Mouse (Mus musculus) bone marrow, adult 2 months (tissue): ENCODE measurements around the gene Bves. TPM values are rescaled to one million over a fixed set of nuclear protein-coding genes. Genes with fewer than 3 reads are reported as not detected.
"Not testable (repeated sequence)": the region's sequence is repeated elsewhere in the genome, so short reads cannot be mapped to it uniquely, and the experiment has no call there.

Source experiments
- H3K27ac ChIP-seq: fragments of 200-500 bp; 2 replicates; pipeline ENCODE4 v1.5.1; 2012; ENCODE audit warnings: low read depth, mild to moderate bottlenecking, control low read depth, inconsistent platforms, low read length; ENCODE audit not compliant: control insufficient read depth, poor library complexity, insufficient read depth
- H3K4me1 ChIP-seq: fragments of 200-500 bp; 2 replicates; pipeline ENCODE4 v1.6.1; 2011; ENCODE audit warnings: low read length; ENCODE audit not compliant: control insufficient read depth, insufficient read depth
- H3K4me3 ChIP-seq: fragments of 200-500 bp; replicated peaks from 2 replicates; pipeline ENCODE3; 2011; ENCODE audit warnings: mild to moderate bottlenecking, low read depth, low read length, control low read depth; ENCODE audit not compliant: control insufficient read depth
- CTCF ChIP-seq: fragments of 200-500 bp; IDR thresholded peaks from 2 replicates; pipeline ENCODE4 v1.5.1; 2011; ENCODE audit warnings: low read length, control low read depth; ENCODE audit not compliant: control insufficient read depth, insufficient read depth
- POLR2A ChIP-seq: fragments of 200-500 bp; IDR thresholded peaks from 2 replicates; pipeline ENCODE4 v1.6.1; 2011; ENCODE audit warnings: low read depth, mild to moderate bottlenecking, control low read depth, low read length, borderline replicate concordance; ENCODE audit not compliant: control insufficient read depth
- WGBS: fragments of 180-500 bp; shearing (Covaris S2); methylation state at CpG from one replicate; pipeline ENCODE4 v1.1.7; 2018; 5-methylcytosine and 5-hydroxymethylcytosine counted together
- polyA plus RNA-seq: library from polyadenylated mRNA; stranded (reverse); fragments of >200 nt; gene quantifications from 2 replicates; pipeline ENCODE4 v1.2.4, GENCODE M21; 2011; ENCODE audit warnings: low replicate concordance; ENCODE audit not compliant: missing spikeins, insufficient read depth, insufficient read length

Bves gene
- polyA plus RNA-seq, 1 experiment, result 1.3 TPM

DNA sequence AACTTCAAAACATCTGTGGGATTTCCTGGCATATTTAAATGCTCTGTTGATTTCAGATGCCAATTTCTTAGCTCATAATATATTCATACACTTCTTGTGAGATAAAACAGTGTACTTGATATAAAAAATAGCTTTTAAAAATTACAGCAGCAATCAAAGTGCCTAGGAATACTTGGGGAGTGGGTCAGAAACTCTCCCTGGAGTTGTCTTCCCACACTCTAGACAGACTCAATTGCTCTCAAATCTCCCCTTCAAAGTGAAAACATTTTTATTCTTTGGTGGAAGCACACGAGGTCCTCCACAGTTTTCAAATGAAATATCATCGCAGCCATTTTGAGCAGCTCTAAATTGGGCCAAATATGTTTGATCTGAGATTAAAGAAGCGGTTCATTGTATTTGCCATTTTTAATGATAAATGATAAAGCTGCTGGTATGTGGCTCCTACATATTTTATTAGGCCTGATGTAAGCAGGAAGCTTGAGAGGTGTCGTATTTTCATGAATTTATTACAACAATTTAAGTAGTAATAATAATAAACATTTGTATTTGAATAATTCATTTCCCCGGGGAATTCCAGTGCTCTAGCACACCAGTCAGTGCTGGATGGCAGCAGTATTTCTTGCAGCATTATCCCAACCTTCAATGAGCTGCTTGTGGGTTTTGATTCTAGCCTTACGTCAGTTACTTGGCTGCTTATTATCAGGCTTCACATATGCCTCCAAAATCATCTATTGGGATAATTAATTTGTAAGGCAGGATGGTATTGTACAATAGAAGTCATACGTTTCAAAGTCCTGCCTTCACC, 7.2 kb upstream of the Bves start:
- H3K27ac ChIP-seq, result no peak overlapping the region
- no peaks in the 10 kb centered on the region for H3K4me1 ChIP-seq
- no peak overlapping the region for H3K4me3 ChIP-seq
- WGBS, result 76% methylated on average over 7 of the region's 7 CpGs
- TF ChIP-seq CTCF (no peak), POLR2A (no peak)

GRCm38 (mm10) chr10:45334925-45335324, 647 bp upstream of the Bves start:
- Histone ChIP-seq H3K27ac (no peak overlapping the region), H3K4me1 (no peaks in the 10 kb centered on the region), H3K4me3 (no peak overlapping the region)
- TF ChIP-seq POLR2A (no peak), CTCF (no peak)
- 44% methylated on average over 7 of the region's 7 CpGs for WGBS

DNA sequence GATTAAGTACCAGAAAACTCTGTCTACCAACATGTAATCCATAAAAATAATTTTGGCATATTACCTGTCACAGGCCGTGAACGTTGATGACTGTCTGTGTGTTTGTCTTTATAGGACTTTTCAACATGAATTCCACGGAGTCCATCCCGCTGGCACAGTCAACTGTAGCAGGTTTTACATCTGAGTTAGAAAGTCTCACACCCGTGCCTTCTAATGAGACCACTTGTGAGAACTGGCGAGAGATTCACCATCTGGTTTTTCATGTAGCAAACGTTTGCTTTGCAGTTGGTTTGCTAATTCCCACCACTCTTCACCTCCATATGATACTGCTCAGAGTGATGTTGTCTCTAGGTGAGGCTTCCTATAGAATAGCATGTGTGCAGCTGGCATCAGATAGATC, 3.5 kb downstream of the Bves start:
- Histone ChIP-seq H3K27ac (no peak overlapping the region), H3K4me1 (no peaks in the 10 kb centered on the region), H3K4me3 (no peak overlapping the region)
- whole genome bisulfite sequencing, result 80% methylated on average over 7 of the region's 7 CpGs
- no peak for TF ChIP-seq POLR2A
- TF ChIP-seq CTCF, result no peak

- Histone ChIP-seq H3K27ac (no peak overlapping the region), H3K4me3 (no peak overlapping the region), H3K4me1 (no peaks in the 10 kb centered on the region)
- no peak for TF ChIP-seq POLR2A
- no peak for TF ChIP-seq CTCF
- 73% methylated on average over 4 of the region's 4 CpGs for WGBS
Measured at GRCm38 (mm10) chr10:45344381-45344780, 8.8 kb downstream of the Bves start.

- no peak for TF ChIP-seq CTCF
- no peak for TF ChIP-seq POLR2A
- Histone ChIP-seq H3K4me1 (no peaks in the 10 kb centered on the region), H3K27ac (no peak overlapping the region), H3K4me3 (no peak overlapping the region)
- WGBS, result 80% methylated on average over 9 of the region's 9 CpGs
Measured at GRCm38 (mm10) chr10:45345217-45345616, 9.6 kb downstream of the Bves start.

DNA sequence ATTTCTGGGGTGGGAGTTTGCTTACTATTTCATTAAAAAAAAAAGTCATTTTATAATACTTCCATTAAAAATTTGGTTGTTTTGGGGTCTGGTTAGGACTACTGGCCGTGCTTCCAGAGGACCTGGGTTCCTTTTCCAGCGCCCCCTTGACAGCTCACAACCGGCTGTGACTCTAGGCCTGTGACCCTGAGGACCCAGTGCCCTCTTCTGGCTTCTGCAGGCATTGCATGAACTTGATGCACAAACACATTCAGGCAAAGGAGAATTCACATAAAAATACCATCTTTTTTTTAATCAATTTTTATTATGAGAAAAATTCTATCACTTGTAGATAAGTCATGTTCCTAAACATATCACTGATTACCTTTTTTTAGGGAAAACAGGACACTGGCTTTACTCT, 12.6 kb downstream of the Bves start:
- not testable (repeated sequence) for H3K4me1 ChIP-seq, H3K4me3 ChIP-seq, H3K27ac ChIP-seq
- 80% methylated on average over 3 of the region's 3 CpGs for WGBS

- no peak overlapping the region for H3K27ac ChIP-seq
- no peaks in the 10 kb centered on the region for H3K4me1 ChIP-seq
- WGBS, result 86% methylated on average over 6 of the region's 6 CpGs
- no peak overlapping the region for H3K4me3 ChIP-seq
- TF ChIP-seq CTCF, result no peak
- no peak for TF ChIP-seq POLR2A
Measured at GRCm38 (mm10) chr10:45356091-45356490, 20.5 kb downstream of the Bves start.

- no peak for TF ChIP-seq POLR2A
- no peak for TF ChIP-seq CTCF
- Histone ChIP-seq H3K4me1 (no peaks in the 10 kb centered on the region), H3K27ac (no peak overlapping the region), H3K4me3 (no peak overlapping the region)
- WGBS, result 56% methylated on average over 5 of the region's 5 CpGs
Measured at GRCm38 (mm10) chr10:45363396-45363795, 27.8 kb downstream of the Bves start.

- TF ChIP-seq POLR2A (no peak), CTCF (no peak)
- Histone ChIP-seq H3K27ac (no peak overlapping the region; the same call in 1 of the 2 replicates), H3K4me3 (no peak overlapping the region), H3K4me1 (no peaks in the 10 kb centered on the region)
- 77% methylated on average over 17 of the region's 17 CpGs for WGBS
Measured at GRCm38 (mm10) chr10:45366987-45367705, 31.6 kb downstream of the Bves start.
